Mouse (Mus musculus): ENCODE results near the gene Slc12a5. TPM values are rescaled to one million over a fixed set of nuclear protein-coding genes. Genes with fewer than 3 reads are reported as not detected.

The Slc12a5 gene
- total RNA-seq, 1 experiment from 2014 or later, result 1.7 TPM

DNA sequence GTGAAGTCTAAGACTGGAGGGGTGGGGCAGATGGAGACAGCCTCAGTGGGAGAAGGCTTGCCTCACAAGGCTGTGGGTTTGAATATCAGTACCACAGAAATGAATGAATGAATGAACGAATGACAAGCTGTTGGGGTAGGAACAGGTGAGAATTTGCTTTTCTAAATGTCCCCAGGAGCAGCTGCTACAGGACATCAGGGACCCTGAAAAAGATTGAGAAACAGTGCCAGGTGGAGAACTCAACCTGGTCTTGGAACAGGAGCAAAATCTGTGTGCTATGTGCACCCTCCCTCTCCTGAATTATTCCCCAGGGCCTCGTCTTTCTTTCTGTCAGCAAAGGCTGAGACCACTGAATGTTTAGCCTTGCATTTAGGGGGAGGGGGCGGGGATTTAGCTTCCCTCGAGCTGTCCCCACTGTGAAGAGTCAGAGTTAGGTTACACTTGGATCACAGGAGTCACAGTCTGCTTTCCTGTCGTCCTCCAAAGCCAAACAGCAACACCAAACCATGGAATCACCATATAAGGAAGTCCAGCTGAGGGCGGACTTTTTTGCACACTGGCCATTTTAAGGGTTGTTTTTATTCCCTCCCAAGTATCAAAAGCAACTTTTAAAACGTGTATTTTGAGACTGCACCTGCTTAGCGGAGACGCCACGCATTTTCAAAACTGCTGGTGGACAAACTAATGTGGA lies 20.3 kb upstream of the Slc12a5 start, which contains the start of gene Mmp9:
Mmp9 (plus strand) TSS at position 641 of the 691 bp plus-strand sequence.
- ATAC-seq (ENCODE audit: extremely low read depth, insufficient number of reproducible peaks, low FRiP score, poor library complexity, severe bottlenecking), result no peak

DNA sequence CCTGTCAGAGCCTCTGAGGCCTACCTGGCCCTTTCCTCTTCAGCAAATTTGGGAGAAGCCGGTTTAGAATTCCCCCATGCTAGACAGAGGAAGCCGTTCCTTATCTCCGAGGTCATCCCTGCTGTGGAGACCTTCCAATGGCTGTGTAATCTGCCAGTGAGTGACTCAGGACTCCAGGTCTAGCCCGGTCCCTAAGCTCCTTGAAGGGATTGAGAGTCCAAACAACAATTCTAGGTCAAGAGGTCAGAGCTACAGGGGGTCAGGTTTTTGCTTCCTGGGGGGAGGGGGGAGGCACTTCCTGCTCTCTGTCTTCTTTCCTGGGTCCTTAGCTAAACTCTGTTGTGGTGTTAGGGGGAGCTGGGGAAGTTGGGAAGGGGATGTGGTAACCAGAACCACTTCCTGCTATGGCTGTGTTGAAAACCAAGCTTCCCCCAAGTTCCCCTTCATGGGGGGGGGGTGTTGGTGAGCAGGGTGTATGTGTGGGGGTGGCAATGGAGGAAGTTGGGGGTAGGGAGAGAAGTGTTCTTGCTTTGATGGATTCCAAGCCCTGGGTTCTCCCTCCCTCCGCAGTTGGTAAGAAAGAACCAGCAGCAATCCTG lies 17.8 kb upstream of the Slc12a5 start:
- ATAC-seq (ENCODE audit: extremely low read depth, insufficient number of reproducible peaks, low FRiP score, poor library complexity, severe bottlenecking), result peak; percentile 89

DNA sequence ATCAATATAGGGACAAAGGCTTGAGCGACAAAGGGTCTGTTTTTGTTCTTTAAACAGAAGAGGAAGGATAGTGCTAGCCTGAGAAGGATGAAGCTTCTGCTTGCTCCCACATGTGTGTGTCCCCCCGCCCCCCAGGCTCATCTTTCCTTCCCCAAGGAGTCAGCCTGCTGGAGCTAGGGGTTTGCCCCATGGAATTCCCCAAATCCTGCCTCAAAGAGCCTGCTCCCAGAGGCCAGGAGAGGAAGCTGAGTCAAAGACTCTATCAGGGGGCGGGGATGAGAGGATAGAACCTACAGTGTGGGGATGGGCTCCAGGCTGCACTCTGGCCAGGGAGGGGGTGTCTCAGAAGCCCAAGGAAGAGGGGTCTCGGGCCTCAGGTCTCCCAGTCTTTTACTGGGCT lies 13.1 kb upstream of the Slc12a5 start:
- ATAC-seq (ENCODE audit: extremely low read depth, insufficient number of reproducible peaks, low FRiP score, poor library complexity, severe bottlenecking), result no peak

DNA sequence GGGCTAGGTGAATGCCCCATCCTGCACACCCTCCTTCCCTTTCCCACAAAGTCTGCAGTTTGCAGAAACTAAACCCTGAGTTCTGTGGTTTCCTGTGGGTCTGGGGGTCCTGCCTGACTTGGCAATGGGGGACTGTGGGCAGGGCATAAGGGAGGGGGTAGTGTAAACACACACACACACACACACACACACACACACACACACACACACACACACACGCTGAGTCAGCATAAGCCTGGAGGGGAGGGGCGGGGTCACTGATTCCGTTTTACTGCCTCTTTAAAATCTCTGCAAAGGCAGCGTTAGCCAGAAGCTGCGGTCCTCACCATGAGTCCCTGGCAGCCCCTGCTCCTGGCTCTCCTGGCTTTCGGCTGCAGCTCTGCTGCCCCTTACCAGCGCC lies 12.7 kb upstream of the Slc12a5 start:
- ATAC-seq (ENCODE audit: extremely low read depth, insufficient number of reproducible peaks, low FRiP score, poor library complexity, severe bottlenecking), result peak; percentile 34; the same call in 1 of the 2 replicates

DNA sequence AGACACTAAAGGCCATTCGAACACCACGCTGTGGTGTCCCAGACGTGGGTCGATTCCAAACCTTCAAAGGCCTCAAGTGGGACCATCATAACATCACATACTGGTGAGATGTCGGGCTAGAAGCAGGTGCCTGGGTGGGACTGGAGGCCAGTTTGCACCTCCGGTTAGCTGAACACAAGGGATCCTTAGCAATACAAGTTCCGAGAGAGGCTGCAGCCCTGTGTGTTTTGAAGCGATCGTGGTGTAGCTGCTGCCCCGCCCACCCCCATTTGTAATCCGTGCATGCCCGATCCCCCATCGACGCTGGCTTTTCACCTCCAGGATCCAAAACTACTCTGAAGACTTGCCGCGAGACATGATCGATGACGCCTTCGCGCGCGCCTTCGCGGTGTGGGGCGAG lies 11.6 kb upstream of the Slc12a5 start:
- ATAC-seq (ENCODE audit: extremely low read depth, insufficient number of reproducible peaks, low FRiP score, poor library complexity, severe bottlenecking), result no peak

DNA sequence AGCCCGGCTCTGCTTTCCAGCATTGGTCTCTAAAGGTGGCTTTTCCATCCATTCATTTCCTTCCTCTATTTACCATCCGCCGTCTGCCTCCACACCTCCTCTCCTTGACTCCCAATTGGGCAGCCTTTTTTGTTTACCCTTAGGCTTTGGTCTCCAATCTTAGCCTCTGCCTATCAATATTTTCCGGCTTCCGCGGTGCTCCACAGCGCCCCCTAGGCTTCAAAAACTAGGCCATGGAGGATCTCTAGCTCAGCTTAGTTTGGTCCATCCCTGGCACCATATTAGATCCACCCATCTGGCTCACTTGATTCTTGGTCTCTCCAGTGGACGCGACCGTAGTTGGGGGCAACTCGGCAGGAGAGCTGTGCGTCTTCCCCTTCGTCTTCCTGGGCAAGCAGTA lies 10.1 kb upstream of the Slc12a5 start:
- ATAC-seq (ENCODE audit: extremely low read depth, insufficient number of reproducible peaks, low FRiP score, poor library complexity, severe bottlenecking), result peak; percentile 18

DNA sequence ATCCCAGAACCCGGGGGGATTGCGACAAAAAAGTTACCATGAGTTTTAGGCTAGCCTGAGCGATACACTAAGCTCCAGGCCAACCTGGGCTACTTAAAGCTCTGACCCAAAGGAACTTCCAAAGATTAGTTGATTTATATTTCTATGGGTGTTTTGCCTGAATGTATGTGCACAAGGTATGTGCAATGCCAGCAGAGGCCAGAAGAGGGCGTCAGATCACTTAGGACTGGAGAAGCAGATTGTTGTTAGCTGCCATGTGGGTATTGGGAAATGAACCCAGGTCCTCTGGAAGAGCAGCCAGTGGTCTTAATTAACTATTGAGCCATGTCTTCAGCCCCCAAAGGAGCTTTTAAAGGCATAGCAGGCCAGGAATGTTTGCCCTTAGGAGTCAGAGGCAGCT lies 8.9 kb upstream of the Slc12a5 start:
- ATAC-seq (ENCODE audit: extremely low read depth, insufficient number of reproducible peaks, low FRiP score, poor library complexity, severe bottlenecking), result no peak

DNA sequence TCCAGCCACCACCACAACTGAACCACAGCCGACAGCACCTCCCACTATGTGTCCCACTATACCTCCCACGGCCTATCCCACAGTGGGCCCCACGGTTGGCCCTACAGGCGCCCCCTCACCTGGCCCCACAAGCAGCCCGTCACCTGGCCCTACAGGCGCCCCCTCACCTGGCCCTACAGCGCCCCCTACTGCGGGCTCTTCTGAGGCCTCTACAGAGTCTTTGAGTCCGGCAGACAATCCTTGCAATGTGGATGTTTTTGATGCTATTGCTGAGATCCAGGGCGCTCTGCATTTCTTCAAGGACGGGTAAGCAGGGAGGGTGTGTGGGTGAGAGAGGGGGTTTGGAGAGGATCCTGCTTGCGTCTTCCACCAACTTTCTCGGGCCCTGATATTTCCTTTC lies 8.2 kb upstream of the Slc12a5 start:
- no peak for ATAC-seq (ENCODE audit: extremely low read depth, insufficient number of reproducible peaks, low FRiP score, poor library complexity, severe bottlenecking)

DNA sequence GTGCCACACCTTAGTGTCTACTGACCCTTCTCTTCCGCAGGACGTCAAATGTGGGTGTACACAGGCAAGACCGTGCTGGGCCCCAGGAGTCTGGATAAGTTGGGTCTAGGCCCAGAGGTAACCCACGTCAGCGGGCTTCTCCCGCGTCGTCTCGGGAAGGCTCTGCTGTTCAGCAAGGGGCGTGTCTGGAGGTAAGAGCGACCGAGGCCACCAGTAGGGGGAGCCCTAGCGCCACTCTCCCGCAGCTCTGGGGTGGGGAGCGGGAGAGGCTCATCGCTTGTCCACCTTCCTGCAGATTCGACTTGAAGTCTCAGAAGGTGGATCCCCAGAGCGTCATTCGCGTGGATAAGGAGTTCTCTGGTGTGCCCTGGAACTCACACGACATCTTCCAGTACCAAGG lies 7.4 kb upstream of the Slc12a5 start:
- ATAC-seq (ENCODE audit: extremely low read depth, insufficient number of reproducible peaks, low FRiP score, poor library complexity, severe bottlenecking), result peak; percentile 38; the same call in 1 of the 2 replicates

DNA sequence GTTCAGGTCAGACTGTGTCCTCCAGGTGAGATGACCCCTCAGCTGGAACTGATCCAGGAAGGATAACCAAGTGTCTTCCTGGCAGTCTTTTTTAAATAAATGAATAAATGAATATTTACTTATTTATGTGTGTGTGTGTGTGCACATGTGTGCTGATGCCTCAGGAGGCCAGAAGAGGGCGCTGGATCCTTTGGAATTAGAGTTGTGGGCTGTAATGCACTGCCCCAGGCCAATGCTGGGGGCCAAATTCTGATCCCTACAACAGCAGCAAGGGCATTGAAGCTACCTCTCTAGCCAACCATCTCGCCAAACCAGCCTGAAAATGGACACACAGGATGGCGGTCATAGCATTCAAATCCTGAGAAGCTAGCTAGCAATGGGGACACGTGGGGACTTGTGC lies 4.9 kb upstream of the Slc12a5 start:
- no peak for ATAC-seq (ENCODE audit: extremely low read depth, insufficient number of reproducible peaks, low FRiP score, poor library complexity, severe bottlenecking)

DNA sequence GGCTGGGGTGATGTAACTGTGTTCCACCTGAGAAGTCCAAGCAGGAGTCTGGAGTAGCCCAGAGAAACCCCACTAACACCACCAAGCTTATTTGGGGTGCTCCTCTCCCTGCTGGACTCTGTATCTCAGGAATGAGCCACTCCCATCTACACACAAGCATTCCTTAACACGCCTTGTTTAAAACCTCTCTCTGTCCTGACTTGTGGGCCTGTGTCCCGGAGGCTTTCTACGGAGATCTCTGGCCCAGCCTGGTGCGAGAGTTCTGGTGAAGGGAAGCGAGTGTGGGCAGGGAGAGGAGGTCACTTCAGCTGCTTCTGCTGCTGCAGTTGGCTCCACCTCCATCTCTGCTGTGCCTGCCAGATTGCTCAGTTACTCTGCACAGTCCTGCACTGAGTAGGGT lies 4.4 kb upstream of the Slc12a5 start:
- no peak for ATAC-seq (ENCODE audit: extremely low read depth, insufficient number of reproducible peaks, low FRiP score, poor library complexity, severe bottlenecking)

DNA sequence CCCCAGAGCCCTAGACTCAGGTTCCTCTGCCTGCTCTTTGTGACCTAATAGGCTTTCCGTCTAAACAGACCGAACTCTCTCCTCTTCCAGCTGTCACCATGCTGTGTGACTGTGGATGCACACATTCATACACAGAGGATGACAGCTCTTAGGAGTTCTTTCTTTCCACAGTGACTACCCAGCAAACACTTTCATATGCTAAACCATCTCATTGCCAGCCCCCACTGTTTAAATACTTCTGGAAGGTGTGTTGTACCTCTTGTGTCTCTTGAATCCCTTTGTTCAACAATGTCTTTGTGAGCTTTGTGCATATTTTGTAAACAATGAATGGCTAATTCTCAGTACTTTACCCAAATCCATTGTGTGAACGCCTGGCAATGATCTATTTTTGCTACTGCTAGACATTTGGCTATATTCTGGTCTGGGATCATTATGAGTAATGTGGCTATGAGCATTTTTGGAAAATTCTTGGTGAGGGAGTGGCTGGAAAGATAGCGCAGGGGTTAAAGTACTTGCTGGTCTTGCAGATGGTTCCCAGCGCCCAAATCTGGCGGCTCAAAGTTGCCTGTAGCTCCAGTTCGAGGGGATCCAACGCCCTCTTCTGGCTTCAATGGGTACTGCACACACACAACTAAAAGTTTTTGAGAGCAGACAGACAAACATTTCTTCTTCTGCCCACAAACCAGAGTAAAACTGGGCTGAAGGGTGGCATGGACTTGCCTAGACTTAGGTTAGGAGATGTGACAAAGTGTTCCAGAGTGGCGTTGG lies 2.9 kb upstream of the Slc12a5 start:
- ATAC-seq (ENCODE audit: extremely low read depth, insufficient number of reproducible peaks, low FRiP score, poor library complexity, severe bottlenecking), result no peak

DNA sequence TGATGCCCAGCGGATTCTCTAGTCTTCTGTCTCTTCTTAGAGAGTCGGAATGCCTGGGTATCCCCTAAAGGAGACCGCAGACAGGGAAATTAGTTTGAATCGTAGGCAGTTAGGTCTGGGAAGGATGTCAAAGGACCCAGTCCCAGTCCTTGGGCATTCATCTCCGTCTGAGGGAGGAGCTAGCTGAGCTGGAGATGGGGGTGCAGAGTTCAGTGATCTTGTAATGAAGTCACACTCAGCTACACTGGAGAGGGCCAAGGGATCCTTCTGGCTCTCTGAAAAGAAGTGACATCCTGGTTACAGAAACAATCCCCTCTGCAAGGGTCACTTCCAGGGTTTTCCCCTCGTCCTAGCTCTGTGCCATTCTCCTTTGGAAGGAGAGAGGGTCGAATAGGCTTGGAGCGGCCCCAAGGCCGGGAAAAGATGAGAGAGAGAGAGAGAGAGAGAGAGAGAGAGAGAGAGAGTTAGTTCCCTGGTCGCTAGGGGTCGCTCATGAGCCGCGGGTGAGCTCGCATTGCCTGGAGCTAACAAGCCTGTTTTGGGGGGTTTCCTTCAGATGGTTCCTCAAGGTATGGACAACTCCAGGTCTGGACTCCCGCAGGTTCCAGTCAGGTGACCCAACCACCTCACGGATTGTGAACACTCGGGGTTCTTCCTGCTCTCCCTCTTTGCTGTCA lies 1.0 kb downstream of the Slc12a5 start:
- ATAC-seq (ENCODE audit: extremely low read depth, insufficient number of reproducible peaks, low FRiP score, poor library complexity, severe bottlenecking), result peak; percentile 33; the same call in 1 of the 2 replicates

DNA sequence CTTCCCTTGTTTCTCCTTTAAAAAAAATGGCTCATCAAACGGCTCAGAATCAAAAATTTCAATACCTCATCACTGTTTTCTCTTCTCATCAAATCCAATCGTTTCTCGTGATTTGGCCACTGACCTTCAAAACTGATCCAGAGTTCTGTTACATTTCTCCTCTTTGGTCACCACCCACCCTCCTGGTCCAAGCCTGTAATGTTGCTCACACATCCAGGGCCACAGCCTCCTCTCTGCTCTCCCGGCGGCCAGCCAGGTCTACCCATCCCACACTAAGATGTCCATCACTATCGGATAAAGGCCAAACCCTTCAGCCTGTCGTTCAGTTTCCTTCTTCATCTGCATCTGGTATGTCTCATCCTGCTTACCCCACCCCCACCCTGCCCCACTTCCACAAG lies 1.6 kb downstream of the Slc12a5 start:
- ATAC-seq (ENCODE audit: extremely low read depth, insufficient number of reproducible peaks, low FRiP score, poor library complexity, severe bottlenecking), result no peak

DNA sequence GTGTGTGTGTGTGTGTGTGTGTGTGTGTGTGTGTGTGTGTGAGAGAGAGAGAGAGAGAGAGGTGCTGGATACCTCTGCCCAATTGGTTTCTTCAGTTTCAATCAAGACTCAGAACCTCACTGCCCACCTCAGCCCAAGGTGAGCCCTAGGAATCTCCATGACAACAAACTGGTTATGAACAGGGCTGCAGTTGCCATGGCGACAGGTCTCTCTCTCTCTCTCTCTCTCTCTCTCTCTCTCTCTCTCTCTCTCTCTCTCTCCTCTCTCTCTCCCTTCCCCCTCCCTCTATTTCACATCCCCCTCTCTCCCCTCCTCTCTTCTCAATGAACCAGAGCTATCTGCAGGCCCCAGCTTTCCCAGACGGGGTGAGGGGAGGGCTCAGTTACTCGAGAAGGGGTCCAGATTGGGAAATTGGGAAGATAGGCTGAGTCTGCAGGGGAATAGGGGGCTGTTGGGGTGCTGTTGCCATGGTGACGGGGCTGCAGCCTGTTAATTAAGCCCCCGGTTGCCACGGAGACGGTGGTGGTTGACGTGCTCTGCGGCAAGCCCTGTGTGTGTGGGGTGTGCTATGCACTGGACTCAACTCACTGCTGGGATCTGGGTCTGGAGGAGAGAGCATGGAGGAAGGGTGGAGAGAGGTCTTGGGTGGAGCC lies 3.8 kb downstream of the Slc12a5 start:
- no peak for ATAC-seq (ENCODE audit: extremely low read depth, insufficient number of reproducible peaks, low FRiP score, poor library complexity, severe bottlenecking)

DNA sequence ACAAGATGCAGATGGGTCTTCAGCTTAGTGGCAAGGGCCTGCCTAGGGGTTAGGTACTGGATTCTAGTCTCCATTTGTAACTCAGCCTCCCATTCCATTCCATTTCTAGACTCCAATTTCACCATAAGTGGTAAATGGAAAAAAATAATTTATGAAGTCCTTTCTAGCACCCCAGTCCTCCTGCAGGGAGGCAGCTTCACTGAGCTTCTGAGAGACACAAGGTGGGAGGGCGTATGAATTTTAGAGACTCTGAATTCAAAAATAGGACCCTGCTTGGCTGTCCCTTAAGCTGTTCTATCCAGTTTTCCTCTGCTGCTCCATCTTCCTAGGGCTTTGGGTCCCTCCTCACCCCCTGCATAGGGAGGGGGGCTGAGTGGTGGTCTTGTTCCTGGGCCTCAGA lies 4.4 kb downstream of the Slc12a5 start:
- no peak for ATAC-seq (ENCODE audit: extremely low read depth, insufficient number of reproducible peaks, low FRiP score, poor library complexity, severe bottlenecking)

DNA sequence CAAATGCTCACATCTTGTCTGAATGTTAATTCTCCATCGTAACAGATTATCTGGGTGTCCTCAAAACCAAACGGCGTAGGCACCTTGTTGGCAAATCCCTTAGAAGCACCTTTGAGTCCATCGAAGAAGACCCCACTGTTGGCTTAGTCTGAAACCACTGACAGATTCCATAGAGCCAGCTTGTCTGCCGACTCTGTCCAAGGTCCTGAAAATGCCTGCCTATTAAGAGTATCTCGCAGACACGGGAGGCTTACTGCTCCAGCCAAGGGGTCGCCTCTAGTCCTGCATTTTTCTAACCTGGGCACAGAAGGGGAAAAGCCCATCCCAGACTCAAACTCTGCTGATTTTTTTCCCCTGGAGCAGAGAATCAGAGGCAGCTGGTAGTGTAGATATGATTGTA lies 5.8 kb downstream of the Slc12a5 start:
- ATAC-seq (ENCODE audit: extremely low read depth, insufficient number of reproducible peaks, low FRiP score, poor library complexity, severe bottlenecking), result no peak

DNA sequence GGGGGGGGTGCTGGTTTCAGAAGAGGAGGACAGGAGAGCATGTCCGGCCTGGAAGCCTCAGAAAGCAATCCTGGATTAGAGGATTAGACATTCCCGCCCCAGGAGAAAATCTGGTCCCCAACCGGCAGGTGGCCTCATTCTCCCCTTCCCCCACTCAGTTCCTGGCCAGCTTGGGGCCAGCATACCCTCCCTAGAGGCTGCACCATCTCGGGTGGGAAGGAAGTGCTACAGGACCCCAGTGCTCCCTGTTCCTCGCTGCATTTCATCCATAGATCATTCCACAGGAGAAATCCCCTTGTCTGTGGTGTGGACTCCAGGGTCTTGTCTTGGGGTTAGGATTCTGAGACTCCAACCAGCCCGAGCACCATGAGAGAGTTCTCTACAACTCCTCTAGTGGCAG lies 6.6 kb downstream of the Slc12a5 start:
- no peak for ATAC-seq (ENCODE audit: extremely low read depth, insufficient number of reproducible peaks, low FRiP score, poor library complexity, severe bottlenecking)

DNA sequence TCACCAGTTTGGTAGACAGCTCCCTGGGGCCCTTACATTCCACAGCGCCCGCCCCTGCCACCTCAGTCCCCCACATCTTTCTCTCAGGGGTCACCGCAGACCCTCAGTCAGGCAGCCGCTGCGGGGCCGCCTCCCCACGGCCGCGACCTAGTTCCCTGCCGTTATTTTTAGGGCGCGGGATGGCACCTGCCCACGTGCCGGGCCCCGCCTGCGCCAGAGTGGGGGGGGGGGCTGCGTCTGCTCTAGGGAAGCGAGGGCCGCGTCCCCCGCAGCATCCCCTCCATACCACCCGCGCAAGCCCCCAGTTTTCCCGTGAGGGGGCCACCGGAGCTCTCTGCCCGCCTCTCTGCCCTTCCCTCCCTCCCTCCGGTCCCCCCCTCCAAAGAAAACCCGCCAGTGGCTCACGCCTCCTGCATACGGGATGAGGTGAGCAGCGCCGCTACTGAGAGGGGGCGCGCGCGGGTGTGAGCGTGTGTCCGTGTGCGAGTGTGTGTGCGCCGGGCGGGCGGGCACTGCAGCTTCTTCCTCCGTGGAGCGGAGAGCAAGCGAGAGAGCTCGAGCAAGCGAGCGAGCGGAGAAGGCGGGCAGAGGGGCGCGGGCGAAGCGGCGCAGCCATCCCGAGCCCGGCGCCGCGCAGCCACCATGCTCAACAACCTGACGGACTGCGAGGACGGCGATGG lies 7.3 kb downstream of the Slc12a5 start:
- ATAC-seq (ENCODE audit: extremely low read depth, insufficient number of reproducible peaks, low FRiP score, poor library complexity, severe bottlenecking), result no peak
